Mouse (Mus musculus): ENCODE results near the gene Ccdc88b.

DNA sequence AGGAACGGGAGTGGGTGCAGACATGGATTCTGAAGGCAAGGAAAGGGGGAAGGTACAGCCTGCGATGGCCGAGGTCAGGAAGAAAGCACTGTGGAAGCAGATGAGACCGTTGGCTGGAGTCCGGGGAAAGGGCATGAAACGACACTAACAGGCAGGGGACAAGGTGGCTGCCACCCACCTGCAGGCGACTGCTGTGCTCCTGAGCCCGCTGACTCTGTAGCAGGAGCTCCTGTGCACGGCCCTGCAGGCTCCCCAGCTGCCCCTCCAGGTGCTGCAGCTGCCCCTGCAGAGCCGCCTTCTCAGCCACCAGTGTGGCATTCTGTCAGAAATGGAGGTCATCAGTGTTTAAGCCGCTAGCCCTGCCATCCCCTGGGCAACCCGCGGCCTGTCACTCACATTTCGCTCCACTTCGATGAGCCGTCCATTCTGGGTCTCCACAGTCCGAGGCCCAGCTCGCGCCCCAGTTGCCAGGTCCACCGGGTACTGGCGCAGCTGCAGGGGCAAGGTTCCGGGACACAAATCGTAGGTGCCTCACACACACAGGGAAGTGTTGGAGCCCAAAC lies 8.4 kb downstream of the Ccdc88b start:
- TF ChIP-seq POLR2A (IDR thresholded peaks at IDR 0.05; ENCODE audit: borderline replicate concordance, extremely low read depth, insufficient read depth, insufficient read length, poor library complexity, severe bottlenecking) (no peak), CTCF (IDR thresholded peaks at IDR 0.05; ENCODE audit: borderline replicate concordance, extremely low read depth, insufficient read depth, insufficient read length) (no peak)

Data from brain, embryonic 14.5 days (tissue).